Mouse (Mus musculus) forebrain, embryonic 11.5 days (tissue): Measurements from ENCODE around the gene Ovgp1. TPM values are rescaled to one million over a fixed set of nuclear protein-coding genes. Genes with fewer than 3 reads are reported as not detected.
"Not testable (repeated sequence)": the region's sequence is repeated elsewhere in the genome, so short reads cannot be mapped to it uniquely, and the experiment has no call there.

ENCODE experiments used
- ATAC-seq: fragments of 200-750 bp; cut with Nextera tagmentation; replicated peaks from 2 replicates; pipeline ENCODE4 v1.8.0; 2017; ENCODE audit warnings: moderate TSS enrichment; ENCODE audit not compliant: low FRiP score
- DNase-seq: peaks from one replicate; pipeline ENCODE4 v3.0.0-alpha.2; 2017; ENCODE audit warnings: low spot score
- H3K27ac ChIP-seq: fragments of 300-500 bp; sonication (generic); 2 replicates; pipeline ENCODE4 v1.5.1; 2014; ENCODE audit warnings: low read depth, low read length
- H3K27me3 ChIP-seq: fragments of 300-500 bp; sonication (generic); 2 replicates; pipeline ENCODE4 v1.6.1; 2014; ENCODE audit warnings: mild to moderate bottlenecking, low read length, mixed read lengths; ENCODE audit not compliant: control insufficient read depth, insufficient read depth
- H3K36me3 ChIP-seq: fragments of 300-500 bp; sonication (generic); 2 replicates; pipeline ENCODE4 v1.6.1; 2014; ENCODE audit warnings: mild to moderate bottlenecking, low read length, moderate library complexity, mixed read lengths; ENCODE audit not compliant: control insufficient read depth, insufficient read depth
- H3K4me1 ChIP-seq: fragments of 300-500 bp; sonication (generic); replicated peaks from 2 replicates; pipeline ENCODE4 v1.6.1; 2014; ENCODE audit warnings: low read length, mixed read lengths; ENCODE audit not compliant: control insufficient read depth, insufficient read depth
- H3K4me2 ChIP-seq: fragments of 300-500 bp; sonication (generic); 2 replicates; pipeline ENCODE4 v1.6.1; 2014; ENCODE audit warnings: low read depth, mild to moderate bottlenecking, low read length, moderate library complexity, mixed read lengths; ENCODE audit not compliant: severe bottlenecking
- H3K4me3 ChIP-seq: fragments of 300-500 bp; sonication (generic); 2 replicates; pipeline ENCODE4 v1.5.1; 2014; ENCODE audit warnings: low read depth, low read length
- H3K9ac ChIP-seq: fragments of 300-500 bp; sonication (generic); 2 replicates; pipeline ENCODE4 v1.6.1; 2014; ENCODE audit warnings: low read length
- H3K9me3 ChIP-seq: fragments of 300-500 bp; sonication (generic); 2 replicates; pipeline ENCODE4 v1.6.1; 2016; ENCODE audit warnings: low read length, mixed read lengths; ENCODE audit not compliant: control insufficient read depth
- WGBS: fragments of 180-500 bp; shearing (Covaris S2); extraction: QIAGEN DNeasy Blood & Tissue Kit; methylation state at CpG from one replicate; pipeline ENCODE4 v1.1.7; 2014; 5-methylcytosine and 5-hydroxymethylcytosine counted together
- polyA plus RNA-seq: library from polyadenylated mRNA; unstranded; fragments of >200 nt; fragmentation: Nextera tagmentation; extraction: Ambion mirVana; gene quantifications from 2 replicates; pipeline ENCODE4 v1.2.1, GENCODE M21; 2014

The Ovgp1 gene
- polyA plus RNA-seq, 1 experiment from 2014 or later: 3.2 TPM

- H3K4me2 ChIP-seq: peak overlapping the region; percentile 73; the same call in 1 of the 2 replicates
- H3K36me3 ChIP-seq: peaks cover 9% of the 10 kb centered on the region; the same call in 1 of the 2 replicates
- H3K9me3 ChIP-seq: no peaks in the 10 kb centered on the region
- ATAC-seq (no peak), DNase-seq (no peak)
- peak overlapping the region; percentile 92; the same call in 1 of the 2 replicates for H3K9ac ChIP-seq
- H3K27me3 ChIP-seq: no peaks in the 10 kb centered on the region
- peak overlapping the region; percentile 88; the same call in 1 of the 2 replicates for H3K4me3 ChIP-seq
- WGBS: 90% methylated on average over 2 of the region's 2 CpGs
- no peak overlapping the region for H3K27ac ChIP-seq
- peaks cover 7% of the 10 kb centered on the region for H3K4me1 ChIP-seq
Measured at GRCm38 (mm10) chr3:105960700-105961099, 12.8 kb upstream of the Ovgp1 start.

- Histone ChIP-seq H3K4me2 (no peak overlapping the region), H3K9me3 (no peaks in the 10 kb centered on the region), H3K27ac (no peak overlapping the region), H3K27me3 (no peaks in the 10 kb centered on the region), H3K4me1 (no peaks in the 10 kb centered on the region), H3K36me3 (no peaks in the 10 kb centered on the region; the same call in 1 of the 2 replicates), H3K4me3 (no peak overlapping the region), H3K9ac (no peak overlapping the region)
- ATAC-seq (no peak), DNase-seq (no peak)
- 86% methylated on average over 5 of the region's 5 CpGs for WGBS
Measured at GRCm38 (mm10) chr3:105971831-105972446, 1.6 kb upstream of the Ovgp1 start.

DNA sequence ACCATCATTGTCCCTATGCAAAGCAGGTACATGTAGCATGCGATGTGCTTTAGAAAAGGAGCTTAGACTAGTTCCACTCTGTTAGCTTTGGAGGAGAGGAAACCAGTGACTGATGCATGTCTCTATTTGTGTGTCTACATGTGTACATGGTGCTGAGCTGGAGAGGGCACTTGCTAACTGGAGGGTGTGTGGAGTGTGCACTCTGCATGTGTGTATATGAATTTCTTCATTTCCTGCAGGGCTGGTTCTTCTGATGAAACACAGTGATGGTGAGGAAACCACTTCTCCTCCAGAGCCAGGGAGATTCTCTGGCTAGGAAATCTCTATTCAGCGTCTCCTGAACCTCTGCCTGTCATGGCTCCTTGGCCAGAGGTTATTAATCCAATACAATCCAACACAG is 663 bp downstream of the Ovgp1 start:
- ATAC-seq: no peak
- Histone ChIP-seq H3K4me2 (no peak overlapping the region), H3K4me3 (no peak overlapping the region), H3K27ac (no peak overlapping the region), H3K4me1 (no peaks in the 10 kb centered on the region), H3K9me3 (no peaks in the 10 kb centered on the region), H3K36me3 (no peaks in the 10 kb centered on the region; the same call in 1 of the 2 replicates), H3K27me3 (no peaks in the 10 kb centered on the region), H3K9ac (no peak overlapping the region)
- 91% methylated on average over 2 of the region's 2 CpGs for WGBS
- DNase-seq: no peak

DNA sequence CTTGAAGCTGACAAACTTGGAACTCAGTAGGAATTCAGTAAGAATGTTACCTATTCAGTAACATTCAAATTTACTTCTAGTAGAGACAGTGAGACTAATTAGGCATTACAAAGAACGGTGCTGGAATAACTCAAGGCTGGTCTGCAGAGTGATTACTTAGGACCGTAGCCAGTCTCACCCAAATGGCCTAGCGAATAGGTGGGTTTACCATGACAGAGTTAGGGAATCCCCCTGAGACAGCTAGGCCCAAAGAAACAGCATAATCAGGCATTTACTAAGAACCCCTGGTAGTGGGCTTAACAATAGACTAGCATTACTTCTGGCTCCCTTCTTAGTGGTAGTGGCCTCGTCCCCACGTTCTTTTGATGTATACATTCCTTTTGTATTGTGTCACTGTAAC is 16.1 kb downstream of the Ovgp1 start:
- H3K4me3 ChIP-seq, H3K27me3 ChIP-seq, H3K36me3 ChIP-seq, H3K9me3 ChIP-seq, H3K4me2 ChIP-seq, H3K4me1 ChIP-seq, H3K27ac ChIP-seq, ATAC-seq, DNase-seq, H3K9ac ChIP-seq: not testable (repeated sequence)
- 48% methylated on average over 5 of the region's 5 CpGs for WGBS

DNA sequence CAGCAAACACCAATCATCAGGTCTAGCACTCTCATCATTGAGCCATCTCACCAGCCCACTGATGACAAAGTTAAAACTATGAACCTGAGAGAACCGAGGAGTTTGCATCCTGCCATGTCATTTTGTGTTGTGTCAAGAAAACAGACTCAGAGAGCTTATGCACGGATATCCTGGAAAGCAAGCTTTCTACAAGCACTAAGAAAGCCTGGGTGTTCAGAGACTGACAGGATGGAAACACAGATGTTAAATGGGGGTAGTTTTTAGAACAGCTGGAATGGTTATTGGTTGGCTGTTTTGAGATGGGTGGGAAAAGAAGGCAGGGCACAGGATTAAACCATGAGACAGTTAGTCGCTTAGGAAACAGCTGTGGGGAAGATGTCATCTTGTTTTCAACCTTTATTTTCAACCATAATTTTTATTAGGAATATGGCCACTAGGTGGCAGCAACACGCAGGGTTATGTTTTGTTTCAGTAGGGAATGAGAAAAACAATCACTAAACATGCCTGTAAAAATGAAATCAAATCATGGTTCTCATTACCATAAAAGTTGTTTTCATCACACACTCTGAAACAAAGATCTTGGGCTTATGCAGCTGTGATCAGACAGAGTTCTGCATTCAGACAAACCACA is 18.3 kb downstream of the Ovgp1 start:
- DNase-seq (no peak), ATAC-seq (no peak)
- H3K9me3 ChIP-seq: no peaks in the 10 kb centered on the region
- H3K4me1 ChIP-seq: no peaks in the 10 kb centered on the region
- H3K4me2 ChIP-seq: no peak overlapping the region
- H3K9ac ChIP-seq: no peak overlapping the region
- no peak overlapping the region for H3K4me3 ChIP-seq
- H3K27me3 ChIP-seq: no peaks in the 10 kb centered on the region
- no peak overlapping the region for H3K27ac ChIP-seq
- no peaks in the 10 kb centered on the region for H3K36me3 ChIP-seq
- WGBS: 35% methylated on average over 4 of the region's 4 CpGs

- Histone ChIP-seq H3K27me3 (no peaks in the 10 kb centered on the region), H3K27ac (no peak overlapping the region), H3K9ac (no peak overlapping the region), H3K4me1 (no peaks in the 10 kb centered on the region), H3K9me3 (no peaks in the 10 kb centered on the region), H3K4me2 (no peak overlapping the region), H3K4me3 (no peak overlapping the region), H3K36me3 (no peaks in the 10 kb centered on the region)
- 76% methylated on average over 2 of the region's 2 CpGs for WGBS
- ATAC-seq: no peak
- no peak for DNase-seq
Measured at GRCm38 (mm10) chr3:105994730-105995129, 21.2 kb downstream of the Ovgp1 start.

DNA sequence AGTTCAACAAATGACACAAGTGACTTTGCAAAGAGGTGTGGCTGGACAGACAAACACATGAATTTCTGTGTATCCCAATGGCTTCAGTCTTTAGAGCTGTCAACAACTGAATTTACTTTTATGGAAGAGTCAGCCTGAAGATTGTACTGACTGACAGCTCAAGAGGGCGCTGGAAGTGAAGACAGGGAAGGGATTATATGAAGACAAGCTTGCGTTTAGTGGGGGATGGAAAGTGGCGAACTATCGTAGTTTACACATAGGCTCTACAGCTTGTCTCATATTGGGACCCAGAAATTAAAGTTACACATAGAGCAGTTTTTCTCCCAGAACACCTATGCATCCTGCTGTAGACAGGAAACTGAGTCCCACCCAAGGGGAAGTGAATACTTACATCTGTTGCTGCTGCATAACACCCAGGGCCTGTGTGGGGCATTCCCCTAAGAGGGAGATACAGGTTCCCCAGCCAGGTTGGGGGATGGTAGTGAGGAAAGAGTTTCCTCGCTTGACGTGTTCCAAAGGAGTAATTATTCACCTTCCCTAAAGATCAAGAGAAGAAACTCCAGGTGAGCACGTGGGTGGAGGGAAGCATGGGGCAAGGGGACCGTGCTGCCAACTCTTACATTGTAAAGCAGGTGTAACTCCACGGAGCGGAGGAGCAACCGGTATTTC is 27.3 kb downstream of the Ovgp1 start:
- Histone ChIP-seq H3K27ac (no peak overlapping the region), H3K9ac (no peak overlapping the region; the same call in 1 of the 2 replicates), H3K4me3 (no peak overlapping the region; the same call in 1 of the 2 replicates), H3K27me3 (no peaks in the 10 kb centered on the region), H3K4me1 (no peaks in the 10 kb centered on the region), H3K36me3 (no peaks in the 10 kb centered on the region), H3K9me3 (no peaks in the 10 kb centered on the region), H3K4me2 (peak overlapping the region; percentile 47)
- ATAC-seq: peak; percentile 59
- DNase-seq: no peak
- 17% methylated on average over 11 of the region's 11 CpGs for WGBS

GRCm38 (mm10) chr3:106001416-106002370 is 28.2 kb downstream of the Ovgp1 start:
- ATAC-seq: peak; percentile 95
- 20% methylated on average over 17 of the region's 17 CpGs for WGBS

More at GRCm38 (mm10) chr3:106001416-106002370, 28.2 kb downstream of the Ovgp1 start:
- H3K4me3 ChIP-seq: no peak overlapping the region; the same call in 1 of the 2 replicates
- H3K27me3 ChIP-seq: no peaks in the 10 kb centered on the region
- no peaks in the 10 kb centered on the region for H3K9me3 ChIP-seq
- peak overlapping the region; percentile 8; the same call in 1 of the 2 replicates for H3K9ac ChIP-seq
- peak; percentile 68 for DNase-seq
- H3K36me3 ChIP-seq: no peaks in the 10 kb centered on the region
- H3K27ac ChIP-seq: no peak overlapping the region
- no peaks in the 10 kb centered on the region for H3K4me1 ChIP-seq
- peak overlapping the region; percentile 47 for H3K4me2 ChIP-seq
